Mouse (Mus musculus) thymus, postnatal 10 days (tissue): ENCODE measurements around the gene BC004004.
"Not testable (repeated sequence)": the region's sequence is repeated elsewhere in the genome, so short reads cannot be mapped to it uniquely, and the experiment has no call there.

ENCODE experiments used
- DNase-seq, 2 experiments: peaks; one replicate each; pipeline ENCODE4 v3.0.0; 2021; ENCODE audit warnings: low spot score in 2 of 2

BC004004 gene

GRCm38 (mm10) chr17:29347645-29348256 is 79.2 kb downstream of the BC004004 start, which contains the start of gene Mtch1:
Mtch1 (minus strand) TSS chr17:29347934.
- DNase-seq: peak; percentile 98 to 99

- DNase-seq: no peak
Measured at GRCm38 (mm10) chr17:29348996-29349395, 80.4 kb downstream of the BC004004 start.

- not testable (repeated sequence) for DNase-seq
Measured at GRCm38 (mm10) chr17:29351056-29351455, 82.5 kb downstream of the BC004004 start.

- DNase-seq: no peak
Measured at GRCm38 (mm10) chr17:29355461-29355840, 86.9 kb downstream of the BC004004 start.

- DNase-seq: no peak
Measured at GRCm38 (mm10) chr17:29355841-29356478, 87.4 kb downstream of the BC004004 start.

- DNase-seq: no peak
Measured at GRCm38 (mm10) chr17:29356479-29356856, 87.9 kb downstream of the BC004004 start.

- no peak for DNase-seq
Measured at GRCm38 (mm10) chr17:29356882-29357281, 88.3 kb downstream of the BC004004 start.

GRCm38 (mm10) chr17:29358928-29359327 is 90.3 kb downstream of the BC004004 start:
- no peak for DNase-seq

GRCm38 (mm10) chr17:29360761-29361221 is 92.2 kb downstream of the BC004004 start, which contains the start of gene Fgd2:
Fgd2 (plus strand) TSS chr17:29360914.
- DNase-seq: no peak

- DNase-seq: peak in 1 of 2 experiments; percentile 55
Measured at GRCm38 (mm10) chr17:29361982-29362691, 93.5 kb downstream of the BC004004 start.

GRCm38 (mm10) chr17:29363109-29363508 is 94.5 kb downstream of the BC004004 start:
- DNase-seq: no peak
